Mouse (Mus musculus) induced T-regulatory cell, adult 2 months (primary cell): ENCODE results near the gene Syna.

Experiments used
- DNase-seq: peaks from one replicate; pipeline ENCODE4 v3.0.0-alpha.2; 2012; ENCODE audit warnings: low read depth

Gene Syna

GRCm38 (mm10) chr5:134530830-134531229, 29.1 kb downstream of the Syna start:
- DNase-seq: no peak

DNA sequence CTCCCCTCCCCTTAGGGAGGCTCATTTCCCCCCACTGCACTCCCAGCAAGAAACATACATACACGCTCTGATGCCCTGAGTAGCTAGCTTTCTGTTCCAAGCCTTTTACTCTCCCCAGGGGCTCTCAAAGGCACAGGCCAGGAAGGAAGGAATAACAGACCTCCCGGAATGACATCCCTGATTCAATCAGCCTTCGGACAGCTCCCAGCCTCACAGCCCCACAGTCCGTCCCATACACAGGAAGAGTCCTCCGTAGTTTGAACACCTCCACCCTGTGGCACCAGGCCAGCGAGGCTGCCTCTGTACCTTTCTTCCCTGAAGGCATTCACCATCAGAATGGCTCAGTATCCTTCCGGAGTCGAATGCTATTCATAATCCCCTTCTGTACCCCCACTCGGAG, 31.5 kb downstream of the Syna start:
- no peak for DNase-seq

DNA sequence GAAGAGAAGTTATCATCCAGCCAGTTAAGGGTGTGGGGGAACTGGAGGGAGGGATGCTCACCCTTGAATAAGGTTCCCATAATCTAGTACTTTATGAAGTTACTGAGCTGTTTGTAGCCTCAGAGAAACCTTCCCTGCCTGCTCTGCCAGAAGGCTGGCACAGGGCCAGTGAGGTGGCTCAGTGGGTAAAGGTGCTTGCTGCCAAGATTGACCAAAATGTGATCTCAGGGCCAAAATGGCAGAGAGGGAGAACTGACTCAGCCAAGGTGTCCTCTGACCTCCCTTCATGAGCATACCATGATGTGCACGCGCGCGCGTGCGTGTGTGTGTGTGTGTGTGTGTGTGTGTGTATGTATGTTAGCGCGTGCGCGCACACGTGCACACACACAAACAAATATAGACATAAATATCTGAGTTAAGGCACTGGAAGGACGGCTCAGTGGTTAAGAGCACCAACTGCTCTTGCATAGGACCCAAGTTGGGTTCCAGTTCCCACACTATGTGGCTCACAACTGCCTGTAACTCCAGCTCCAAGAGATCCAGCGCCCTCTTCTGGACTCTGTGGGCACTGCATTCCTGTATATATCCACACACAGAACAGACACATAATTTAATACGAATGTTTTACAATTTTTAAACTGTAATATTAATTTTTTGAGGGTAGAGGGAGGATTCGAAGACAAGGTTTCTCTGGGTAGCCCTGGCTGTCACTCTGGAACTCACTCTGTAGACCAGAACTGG, 33.8 kb downstream of the Syna start:
- peak; percentile 43 for DNase-seq

- no peak for DNase-seq
Observed at GRCm38 (mm10) chr5:134523728-134524127, 36.2 kb downstream of the Syna start.

DNA sequence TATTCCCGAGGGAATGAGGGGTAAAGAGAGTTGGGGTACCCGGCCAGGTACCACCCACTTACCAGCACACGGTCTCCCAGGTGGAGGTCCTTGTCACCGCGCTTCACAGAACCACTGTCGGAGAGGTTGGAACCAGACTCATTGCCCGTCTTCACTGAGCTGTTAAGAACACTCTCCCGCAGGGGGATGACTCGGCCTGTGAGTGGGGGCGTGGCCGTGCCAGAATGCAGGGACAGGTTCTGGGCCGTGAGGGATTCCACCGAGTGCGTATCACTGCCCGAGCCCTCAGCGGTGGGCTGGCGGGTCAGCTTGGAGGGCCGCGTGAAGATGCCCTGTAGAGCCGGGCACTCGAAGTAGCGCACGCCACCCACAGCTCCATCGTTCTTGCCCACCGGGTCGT, 37.4 kb downstream of the Syna start:
- DNase-seq: no peak

DNA sequence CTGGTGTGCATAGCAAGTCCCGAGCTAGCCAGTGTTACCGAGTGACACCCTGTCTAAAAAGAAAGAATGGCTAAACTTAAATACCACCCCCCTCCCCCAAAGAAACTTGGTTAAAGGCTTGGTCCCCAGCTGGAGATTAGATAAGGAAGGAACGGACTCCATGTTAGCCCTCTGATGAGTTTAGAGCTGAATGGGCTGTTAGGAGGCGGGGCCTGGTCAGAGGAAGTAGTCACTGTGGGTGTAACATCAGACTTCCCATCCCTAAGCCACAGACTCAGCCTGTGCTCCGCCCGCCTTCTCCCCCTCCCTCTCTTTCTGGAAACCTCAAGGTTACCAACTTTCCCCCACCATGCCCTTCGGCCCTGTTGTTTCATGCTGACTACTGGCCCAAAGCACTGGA, 38.2 kb downstream of the Syna start:
- DNase-seq: peak; percentile 36

- DNase-seq: no peak
Observed at GRCm38 (mm10) chr5:134521131-134521530, 38.8 kb downstream of the Syna start.

- no peak for DNase-seq
Observed at GRCm38 (mm10) chr5:134520120-134520519, 39.9 kb downstream of the Syna start.

DNA sequence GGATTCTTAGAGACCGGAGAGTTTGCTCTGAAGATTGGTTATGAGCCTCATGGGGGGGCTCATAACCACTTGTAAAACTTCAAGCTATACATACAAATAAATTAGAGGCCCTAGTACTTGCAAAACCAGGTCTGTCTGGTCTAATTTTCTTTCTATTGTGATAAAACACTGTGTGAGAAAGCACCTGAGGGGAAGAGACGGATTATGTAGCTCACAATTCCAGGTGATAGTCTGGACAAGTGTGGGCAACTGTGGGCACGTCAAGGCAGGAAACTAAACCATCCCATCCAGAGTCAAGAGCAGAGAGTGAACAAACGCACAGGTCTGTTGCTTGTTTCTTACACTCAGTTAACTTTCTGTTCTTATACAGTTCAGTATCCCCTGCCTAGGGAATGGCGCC, 40.5 kb downstream of the Syna start:
- DNase-seq: no peak

- DNase-seq: no peak
Observed at GRCm38 (mm10) chr5:134512086-134512485, 47.9 kb downstream of the Syna start.

DNA sequence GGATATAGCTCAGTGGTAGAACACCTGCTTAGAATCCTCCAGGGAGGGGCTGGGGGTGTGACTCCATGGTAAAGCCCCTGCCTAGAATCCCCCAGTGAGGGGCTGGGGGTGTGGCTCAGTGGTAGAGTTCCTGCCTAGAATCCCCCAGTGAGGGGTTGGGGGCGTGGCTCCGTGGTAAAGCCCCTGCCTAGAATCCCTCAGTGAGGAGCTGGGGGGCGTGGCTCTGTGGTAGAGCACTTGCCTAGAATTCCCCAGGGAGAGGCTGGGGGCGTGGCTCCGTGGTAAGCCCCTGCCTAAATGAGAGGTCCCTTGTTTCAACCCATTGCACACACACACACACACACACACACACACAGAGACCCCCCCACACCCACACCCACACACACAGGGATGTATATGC, 49.7 kb downstream of the Syna start:
- DNase-seq: no peak

GRCm38 (mm10) chr5:134508965-134509364, 51.0 kb downstream of the Syna start:
- no peak for DNase-seq
